In the genomic region with DNA sequence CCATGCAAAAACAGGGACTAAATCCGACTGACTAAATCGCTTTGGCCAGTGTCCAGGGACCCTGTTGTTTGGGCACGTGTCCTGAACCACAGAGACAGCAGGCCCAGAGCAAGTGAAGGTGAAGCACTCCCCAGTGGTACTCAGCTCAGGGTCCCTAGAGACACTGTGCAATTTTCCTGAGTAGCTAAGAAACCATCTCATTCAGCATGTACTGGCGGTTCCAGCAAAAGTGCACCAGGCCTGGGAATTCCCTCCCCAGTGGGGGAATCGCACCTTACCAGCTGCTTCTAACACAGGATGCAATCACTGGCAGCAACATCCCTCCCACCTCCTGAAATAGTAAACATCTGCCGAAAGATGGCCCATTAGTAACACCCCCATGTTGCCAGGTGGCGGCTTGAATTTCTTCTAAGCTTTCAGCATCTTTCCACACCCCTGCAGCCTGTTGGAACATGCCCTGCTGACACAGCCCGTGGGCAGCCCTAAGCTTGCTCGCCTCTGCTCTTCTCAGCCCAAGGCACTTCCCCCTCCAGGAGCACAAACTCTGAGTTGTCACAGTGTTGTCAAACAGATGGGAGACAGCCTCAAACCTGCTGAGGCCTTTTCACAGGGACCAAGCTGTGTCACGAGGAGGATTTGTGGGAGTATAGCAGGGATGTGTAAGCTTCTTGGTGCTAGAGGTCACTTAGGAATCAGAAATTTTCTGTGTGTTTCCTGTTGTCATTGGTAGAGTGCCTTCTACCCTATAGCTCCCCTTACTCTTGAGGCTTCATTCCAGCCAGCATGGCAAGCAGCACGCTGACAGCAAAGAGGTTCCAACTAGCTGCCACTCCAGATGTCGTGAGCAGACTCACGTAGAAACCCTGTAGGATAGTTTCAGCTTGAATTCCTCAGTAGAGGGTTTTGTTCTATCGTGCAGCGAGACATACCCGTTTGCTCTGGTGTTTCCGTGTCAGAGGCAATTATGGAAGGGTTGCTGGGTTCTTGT, we compare ENCODE assay signal across 11 mouse cellular contexts.
A peak's percentile ranks its signal among the peaks of the same experiment; 100 is the strongest.
DNase-seq lines count a peak whose midpoint lies in the region; ATAC-seq and TF ChIP-seq lines count a peak whose summit lies in the region.
"Had no signal": no experiment of that assay in that cellular context is flagged by ENCODE, and none has a peak within 500 bp of the region (broad histone marks: within the 10 kb centered on the region; RNA-seq: fewer than 3 reads in every experiment).

No protein-coding gene starts in this region.

- DNase-seq in cerebellum, postnatal 14 days = peak; percentile 64 to 80
- DNase-seq in cerebellum, adult 9-10 months = no peak
- DNase-seq in left cerebral cortex, adult 2 months (ENCODE audit: extremely low spot score in 1 of 2, low spot score in 2 of 2) = peak; percentile 32 to 49
- peak; percentile 52 for DNase-seq in right cerebral cortex, postnatal 25 days
- DNase-seq in adrenal gland, postnatal 10 days = no peak
- DNase-seq in heart, postnatal 14 days = no peak
- DNase-seq: cerebellum, adult 8-10 months had no signal

- H3K4me3 ChIP-seq in midbrain, embryonic 13.5 days (replicated peaks) = no peak overlapping the region
- no peak overlapping the region for H3K4me3 ChIP-seq in midbrain, embryonic 16.5 days (ENCODE audit: low read depth, low read length)
- no peak overlapping the region for H3K4me3 ChIP-seq in left cerebral cortex, adult 2 months
- H3K4me3 ChIP-seq: heart, embryonic 15.5 days; megakaryocyte, embryonic 14.5 days had no signal

- no peak overlapping the region for H3K9ac ChIP-seq in midbrain, embryonic 13.5 days (replicated peaks)
- no peak overlapping the region for H3K9ac ChIP-seq in midbrain, embryonic 16.5 days (ENCODE audit: low read depth, low read length)
- H3K9ac ChIP-seq: heart, embryonic 15.5 days had no signal

- H3K9me3 ChIP-seq in midbrain, embryonic 13.5 days = no peaks in the 10 kb centered on the region
- no peaks in the 10 kb centered on the region for H3K9me3 ChIP-seq in midbrain, embryonic 16.5 days (replicated peaks; ENCODE audit: control insufficient read depth, low read length, poor library complexity, severe bottlenecking)
- H3K9me3 ChIP-seq: heart, embryonic 15.5 days had no signal

- H3K27ac ChIP-seq in midbrain, embryonic 13.5 days = no peak overlapping the region
- no peak overlapping the region for H3K27ac ChIP-seq in midbrain, embryonic 16.5 days (ENCODE audit: low read length)
- no peak overlapping the region for H3K27ac ChIP-seq in left cerebral cortex, adult 2 months
- H3K27ac ChIP-seq: heart, embryonic 15.5 days had no signal

- WGBS in midbrain, embryonic 13.5 days = 63% methylated on average over 17 of the region's 17 CpGs
- 53% methylated on average over 17 of the region's 17 CpGs for WGBS in midbrain, embryonic 16.5 days

- intact Hi-C loops in left cerebral cortex, adult 2 months (cut with DNase I) = no loop called here
- intact Hi-C loops in heart, postnatal 14 days (cut with DNase I) = no loop called here

- 0 out of 2 replicates have a peak, but pooled peaks have one; percentile 24 for ATAC-seq in midbrain, embryonic 13.5 days
- ATAC-seq in midbrain, embryonic 16.5 days = no peak

- no peaks in the 10 kb centered on the region for H3K36me3 ChIP-seq in midbrain, embryonic 13.5 days
- H3K36me3 ChIP-seq in midbrain, embryonic 16.5 days (ENCODE audit: control insufficient read depth, insufficient read depth, low read length) = no peaks in the 10 kb centered on the region
- H3K36me3 ChIP-seq: heart, embryonic 15.5 days had no signal

- no peak overlapping the region for H3K4me2 ChIP-seq in midbrain, embryonic 13.5 days (replicated peaks)
- H3K4me2 ChIP-seq in midbrain, embryonic 16.5 days (ENCODE audit: low read length) = no peak overlapping the region
- H3K4me2 ChIP-seq: heart, embryonic 15.5 days had no signal

- H3K27me3 ChIP-seq in midbrain, embryonic 13.5 days = no peaks in the 10 kb centered on the region
- no peaks in the 10 kb centered on the region for H3K27me3 ChIP-seq in midbrain, embryonic 16.5 days (ENCODE audit: control insufficient read depth, insufficient read depth, low read depth, low read length)
- H3K27me3 ChIP-seq: heart, embryonic 15.5 days; megakaryocyte, embryonic 14.5 days had no signal

- TF ChIP-seq CTCF in left cerebral cortex, adult 2 months (IDR thresholded peaks at IDR 0.05) = no peak

- H3K4me1 ChIP-seq in midbrain, embryonic 13.5 days (replicated peaks) = 0 out of 2 replicates have a peak, but pooled peaks cover 9% of the 10 kb centered on the region
- peaks cover 3% of the 10 kb centered on the region; the same call in 1 of the 2 replicates for H3K4me1 ChIP-seq in midbrain, embryonic 16.5 days (ENCODE audit: control insufficient read depth, insufficient read depth, low read length)
- H3K4me1 ChIP-seq: megakaryocyte, embryonic 14.5 days had no signal

Comparison
In these comparisons a context has a peak if more than half of its experiments do, and no peak if none do; other contexts are left out.
1. DNase-seq: peak in cerebellum, postnatal 14 days (2 of 2), left cerebral cortex, adult 2 months (2 of 2) and right cerebral cortex, postnatal 25 days (single experiment); none in cerebellum, adult 9-10 months (single experiment), adrenal gland, postnatal 10 days (single experiment) and heart, postnatal 14 days (0 of 2).